Mouse (Mus musculus): ENCODE results near the gene Atrn.

DNA sequence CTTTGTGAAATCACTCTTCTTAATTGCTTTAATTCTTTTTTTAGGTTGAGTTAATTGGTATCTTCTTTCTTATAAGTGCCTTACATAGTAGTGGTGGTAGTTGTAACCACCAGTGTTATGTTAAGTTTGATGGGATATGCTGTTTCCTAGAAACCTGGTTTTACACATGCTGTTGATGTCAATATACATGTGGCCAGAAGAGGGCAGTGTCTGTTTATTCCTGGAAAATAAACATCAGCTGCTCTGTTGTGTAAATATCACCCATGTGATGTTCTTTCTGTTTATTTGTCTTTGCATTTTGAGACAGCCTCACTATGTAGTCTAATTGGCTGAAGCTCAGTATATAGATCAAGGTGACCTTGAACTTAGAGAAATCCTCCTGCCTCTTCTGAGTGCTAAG lies 55.6 kb downstream of the Atrn start:
- no peak for TF ChIP-seq CTCF (IDR thresholded peaks at IDR 0.05; ENCODE audit: control insufficient read depth, insufficient read depth, low read length)
- no peak for TF ChIP-seq POLR2A (IDR thresholded peaks at IDR 0.05; ENCODE audit: borderline replicate concordance, control insufficient read depth, low read depth, low read length)
